Mouse (Mus musculus) C2C12 (cell line): Measurements from ENCODE around the gene Zc3h12c. TPM values are rescaled to one million over a fixed set of nuclear protein-coding genes. Genes with fewer than 3 reads are reported as not detected.

Experiments
- H3K27me3 ChIP-seq: one replicate; pipeline ENCODE4 v1.6.1; 2011; ENCODE audit not compliant: control insufficient read depth, insufficient read depth, insufficient read length
- H3K36me3 ChIP-seq: one replicate; pipeline ENCODE4 v1.6.1; 2011; ENCODE audit not compliant: control insufficient read depth, insufficient read depth
- H3K4me3 ChIP-seq: one replicate; pipeline ENCODE4 v1.5.1; 2011; ENCODE audit warnings: mild to moderate bottlenecking, control low read depth; ENCODE audit not compliant: poor library complexity, insufficient read depth, severe bottlenecking
- H3K79me2 ChIP-seq: one replicate; pipeline ENCODE4 v1.6.1; 2011; ENCODE audit not compliant: control insufficient read depth, insufficient read depth
- H3K79me3 ChIP-seq: one replicate; pipeline ENCODE4 v1.6.1; 2011; ENCODE audit warnings: low read depth, control low read depth
- H3ac ChIP-seq: one replicate; pipeline ENCODE3; 2011; ENCODE audit warnings: low read depth; ENCODE audit not compliant: control insufficient read depth, insufficient read length
- CEBPB ChIP-seq: IDR thresholded peaks from one replicate; pipeline ENCODE4 v1.6.1; 2011; ENCODE audit warnings: low read depth, mild to moderate bottlenecking, control low read depth, moderate library complexity
- CTCF ChIP-seq: IDR thresholded peaks from one replicate; pipeline ENCODE4 v1.5.1; 2011; ENCODE audit not compliant: control insufficient read depth, insufficient read depth, insufficient read length
- FOSL1 ChIP-seq: IDR thresholded peaks from one replicate; pipeline ENCODE4 v1.8.0; 2011; ENCODE audit warnings: mild to moderate bottlenecking, low read length; ENCODE audit not compliant: poor library complexity, insufficient read depth, severe bottlenecking
- MAX ChIP-seq: IDR thresholded peaks from one replicate; pipeline ENCODE4 v1.6.1; 2011; ENCODE audit warnings: mild to moderate bottlenecking, control low read depth
- MYOD1 ChIP-seq: IDR thresholded peaks from one replicate; pipeline ENCODE4 v1.6.1; 2011; ENCODE audit warnings: low read depth; ENCODE audit not compliant: control insufficient read depth, insufficient read length
- MYOG ChIP-seq: IDR thresholded peaks from one replicate; pipeline ENCODE4 v1.6.1; 2011; ENCODE audit not compliant: control insufficient read depth, insufficient read length; ENCODE audit errors: extremely low read depth
- USF1 ChIP-seq: IDR thresholded peaks from one replicate; pipeline ENCODE4 v1.6.1; 2011; ENCODE audit warnings: low read depth, mild to moderate bottlenecking, control low read depth, moderate library complexity
- polyA plus RNA-seq: library from polyadenylated mRNA; unstranded; fragments of >200 nt; fragmentation: generic; extraction: Trizol; gene quantifications from one replicate; pipeline ENCODE4 v1.2.1, GENCODE M21; 2012; ENCODE audit warnings: missing spikeins

Zc3h12c gene
- polyA plus RNA-seq, 1 experiment: 1.2 TPM

- Histone ChIP-seq H3K4me3 (no peak overlapping the region), H3K27me3 (no peaks in the 10 kb centered on the region), H3K79me2 (peaks cover 27% of the 10 kb centered on the region), H3K36me3 (no peaks in the 10 kb centered on the region), H3ac (no peak overlapping the region), H3K79me3 (peaks cover 18% of the 10 kb centered on the region)
- TF ChIP-seq FOSL1: no peak
- TF ChIP-seq CTCF: no peak
- TF ChIP-seq MAX: no peak
- no peak for TF ChIP-seq MYOG
- no peak for TF ChIP-seq CEBPB
- no peak for TF ChIP-seq USF1
- no peak for TF ChIP-seq MYOD1
Measured at GRCm38 (mm10) chr9:52170671-52171070, 2.3 kb upstream of the Zc3h12c start.

GRCm38 (mm10) chr9:52170131-52170530 lies 1.8 kb upstream of the Zc3h12c start:
- Histone ChIP-seq H3K36me3 (no peaks in the 10 kb centered on the region), H3K79me3 (peaks cover 22% of the 10 kb centered on the region), H3K4me3 (no peak overlapping the region), H3K27me3 (no peaks in the 10 kb centered on the region), H3K79me2 (peaks cover 32% of the 10 kb centered on the region), H3ac (no peak overlapping the region)
- TF ChIP-seq USF1: no peak
- no peak for TF ChIP-seq CTCF
- TF ChIP-seq MYOG: no peak
- no peak for TF ChIP-seq CEBPB
- TF ChIP-seq MAX: no peak
- no peak for TF ChIP-seq MYOD1
- TF ChIP-seq FOSL1: no peak

DNA sequence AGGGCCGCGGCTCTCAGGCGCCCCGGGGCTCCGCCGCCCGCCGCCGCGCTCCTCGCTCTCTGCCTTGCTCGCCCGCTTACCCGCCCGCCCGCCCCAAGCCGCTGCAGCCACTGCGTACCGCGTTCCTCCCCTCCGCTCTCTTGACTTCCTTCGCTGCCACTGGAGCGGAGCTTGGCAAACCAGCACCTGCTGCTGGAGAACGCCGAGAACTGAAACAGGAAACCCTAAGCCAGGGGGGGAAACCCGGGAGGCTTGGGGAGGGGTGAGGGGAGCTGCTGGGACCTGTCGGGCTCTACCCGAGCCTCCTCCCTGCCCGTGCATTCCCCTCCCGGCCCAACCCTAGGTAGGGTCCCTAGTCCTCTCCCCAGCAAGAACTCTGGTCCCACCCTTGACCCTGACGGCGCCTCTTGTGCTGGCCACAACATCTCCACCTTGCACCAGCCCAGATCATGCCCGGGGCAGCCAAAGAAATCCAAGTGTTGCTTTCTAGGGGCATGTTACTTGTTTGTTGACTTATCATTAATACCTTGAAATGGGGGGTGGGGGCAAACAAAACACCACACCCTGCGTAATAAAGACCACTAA lies 406 bp upstream of the Zc3h12c start:
- Histone ChIP-seq H3K4me3 (peak overlapping the region; percentile 48), H3K79me3 (peaks cover 30% of the 10 kb centered on the region), H3K27me3 (no peaks in the 10 kb centered on the region), H3K36me3 (no peaks in the 10 kb centered on the region), H3ac (peak overlapping the region; percentile 98), H3K79me2 (peaks cover 46% of the 10 kb centered on the region)
- TF ChIP-seq CTCF: no peak
- no peak for TF ChIP-seq FOSL1
- no peak for TF ChIP-seq CEBPB
- no peak for TF ChIP-seq MYOD1
- no peak for TF ChIP-seq MYOG
- TF ChIP-seq USF1: no peak
- no peak for TF ChIP-seq MAX

DNA sequence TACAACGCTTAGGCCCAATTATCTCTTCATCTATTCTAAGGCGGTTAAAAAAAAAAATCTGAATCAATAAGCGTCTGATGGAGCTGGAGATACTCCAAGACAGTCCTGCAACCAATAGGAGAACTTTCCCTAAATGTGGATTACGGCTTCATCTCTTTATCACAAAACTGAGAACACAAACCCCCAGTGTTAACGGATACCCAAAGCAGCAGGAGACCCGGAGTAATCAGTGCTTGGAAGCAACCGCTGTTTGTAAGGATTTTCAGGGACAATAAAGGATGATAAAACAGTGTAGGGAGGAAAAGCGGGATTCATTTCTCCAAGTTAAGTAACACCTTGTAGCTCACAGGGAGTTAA lies 888 bp downstream of the Zc3h12c start:
- H3K79me3 ChIP-seq: peaks cover 30% of the 10 kb centered on the region
- no peak for TF ChIP-seq USF1
- no peak for TF ChIP-seq MYOG
- no peaks in the 10 kb centered on the region for H3K27me3 ChIP-seq
- peak overlapping the region; percentile 48 for H3K4me3 ChIP-seq
- peaks cover 59% of the 10 kb centered on the region for H3K79me2 ChIP-seq
- peak overlapping the region; percentile 98 for H3ac ChIP-seq
- no peaks in the 10 kb centered on the region for H3K36me3 ChIP-seq

DNA sequence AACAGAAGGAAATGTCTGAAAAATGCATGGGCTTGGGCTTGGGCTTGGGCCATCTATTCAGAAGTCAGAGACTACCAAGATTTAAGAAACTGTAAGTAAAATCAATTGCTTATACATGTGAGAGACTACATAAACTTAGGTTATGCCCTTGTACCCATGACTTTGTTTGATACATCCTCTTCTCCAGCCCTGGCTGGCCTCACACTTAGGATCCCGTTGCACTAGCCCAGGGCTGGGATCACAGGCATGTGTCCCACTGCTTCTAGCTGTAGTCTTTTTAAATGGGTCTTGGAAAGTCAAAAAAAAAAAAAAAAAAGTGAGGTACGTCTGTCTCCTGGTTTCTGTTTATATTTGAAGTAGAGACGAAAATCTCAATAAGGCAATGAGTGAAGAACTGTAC lies 1.3 kb downstream of the Zc3h12c start:
- H3ac ChIP-seq: no peak overlapping the region
- no peak overlapping the region for H3K4me3 ChIP-seq
- no peaks in the 10 kb centered on the region for H3K27me3 ChIP-seq
- H3K79me2 ChIP-seq: peaks cover 63% of the 10 kb centered on the region
- H3K79me3 ChIP-seq: peaks cover 34% of the 10 kb centered on the region
- H3K36me3 ChIP-seq: no peaks in the 10 kb centered on the region
- TF ChIP-seq MAX: no peak
- TF ChIP-seq MYOG: no peak
- TF ChIP-seq CEBPB: no peak

GRCm38 (mm10) chr9:52165706-52166090 lies 2.7 kb downstream of the Zc3h12c start:
- Histone ChIP-seq H3K79me2 (peaks cover 74% of the 10 kb centered on the region), H3K79me3 (peaks cover 46% of the 10 kb centered on the region), H3K27me3 (no peaks in the 10 kb centered on the region), H3K36me3 (no peaks in the 10 kb centered on the region), H3K4me3 (no peak overlapping the region), H3ac (no peak overlapping the region)
- TF ChIP-seq CEBPB: no peak
- no peak for TF ChIP-seq FOSL1
- no peak for TF ChIP-seq MYOD1
- no peak for TF ChIP-seq USF1
- TF ChIP-seq MAX: no peak
- TF ChIP-seq MYOG: no peak
- TF ChIP-seq CTCF: no peak
